Mouse (Mus musculus): ENCODE measurements around the gene Ticam1. TPM values are rescaled to one million over a fixed set of nuclear protein-coding genes. Genes with fewer than 3 reads are reported as not detected.

Ticam1 gene
- polyA plus RNA-seq, 1 experiment, result 96.6 TPM

DNA sequence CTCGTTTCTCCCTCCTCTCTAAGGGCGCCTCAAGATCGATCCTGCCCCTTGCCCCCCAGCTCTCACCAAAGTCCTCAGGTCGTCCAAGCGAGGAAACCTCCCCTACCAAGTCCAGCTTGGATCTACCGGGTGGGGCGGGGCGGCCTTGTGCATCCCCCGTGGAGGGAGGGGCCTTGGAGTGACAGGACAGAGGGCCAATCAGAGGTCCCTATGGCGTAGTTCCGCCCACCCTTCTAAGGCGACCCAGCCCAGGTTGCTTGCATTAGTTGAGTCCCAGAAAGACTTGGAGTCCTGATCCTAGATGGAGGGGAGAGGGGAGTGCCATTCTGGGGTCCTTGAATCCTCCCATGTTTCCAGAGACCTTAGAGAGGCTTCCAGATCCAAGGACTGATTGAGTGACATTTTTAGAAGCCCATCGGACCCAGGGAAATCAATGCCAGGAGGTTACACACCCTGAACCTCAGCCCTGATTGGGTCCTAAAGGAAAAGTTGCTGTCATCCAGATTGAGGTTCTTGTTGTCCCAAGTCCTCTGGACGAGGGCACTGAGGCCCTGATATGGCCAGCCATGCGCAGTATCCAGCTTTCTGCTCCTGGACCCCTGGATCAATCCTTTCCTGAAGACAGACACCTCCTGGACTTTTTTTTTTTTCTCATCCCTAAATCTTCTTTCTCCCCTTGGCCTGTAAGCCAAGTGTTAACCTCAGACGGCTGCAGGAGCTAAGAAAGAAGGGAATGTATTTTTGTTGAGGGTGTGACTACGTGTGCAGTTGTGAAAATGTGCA, 14.0 kb upstream of the Ticam1 start:
- TF ChIP-seq CTCF (IDR thresholded peaks at IDR 0.05; ENCODE audit: extremely low read depth, insufficient read length, insufficient replicate concordance, low read depth, low read length), result no peak
- TF ChIP-seq POLR2A (IDR thresholded peaks at IDR 0.05; ENCODE audit: low read depth, low read length), result peak; percentile 66; the same call in 1 of the 2 replicates
- H3K4me1 ChIP-seq (ENCODE audit: control insufficient read depth, insufficient read depth, insufficient read length, low read length), result peaks cover 9% of the 10 kb centered on the region; the same call in 1 of the 2 replicates
- peaks cover 15% of the 10 kb centered on the region for H3K36me3 ChIP-seq (ENCODE audit: control insufficient read depth, insufficient read depth, low read length)
- no peaks in the 10 kb centered on the region for H3K27me3 ChIP-seq (ENCODE audit: control insufficient read depth, insufficient read depth, low read length)
- peak overlapping the region; percentile 80 for H3K4me3 ChIP-seq (ENCODE audit: low read depth, low read length)
- peak overlapping the region; percentile 97 for H3K27ac ChIP-seq (ENCODE audit: insufficient read depth, low read depth, low read length)
- 3% methylated on average over 17 of the region's 17 CpGs for WGBS

DNA sequence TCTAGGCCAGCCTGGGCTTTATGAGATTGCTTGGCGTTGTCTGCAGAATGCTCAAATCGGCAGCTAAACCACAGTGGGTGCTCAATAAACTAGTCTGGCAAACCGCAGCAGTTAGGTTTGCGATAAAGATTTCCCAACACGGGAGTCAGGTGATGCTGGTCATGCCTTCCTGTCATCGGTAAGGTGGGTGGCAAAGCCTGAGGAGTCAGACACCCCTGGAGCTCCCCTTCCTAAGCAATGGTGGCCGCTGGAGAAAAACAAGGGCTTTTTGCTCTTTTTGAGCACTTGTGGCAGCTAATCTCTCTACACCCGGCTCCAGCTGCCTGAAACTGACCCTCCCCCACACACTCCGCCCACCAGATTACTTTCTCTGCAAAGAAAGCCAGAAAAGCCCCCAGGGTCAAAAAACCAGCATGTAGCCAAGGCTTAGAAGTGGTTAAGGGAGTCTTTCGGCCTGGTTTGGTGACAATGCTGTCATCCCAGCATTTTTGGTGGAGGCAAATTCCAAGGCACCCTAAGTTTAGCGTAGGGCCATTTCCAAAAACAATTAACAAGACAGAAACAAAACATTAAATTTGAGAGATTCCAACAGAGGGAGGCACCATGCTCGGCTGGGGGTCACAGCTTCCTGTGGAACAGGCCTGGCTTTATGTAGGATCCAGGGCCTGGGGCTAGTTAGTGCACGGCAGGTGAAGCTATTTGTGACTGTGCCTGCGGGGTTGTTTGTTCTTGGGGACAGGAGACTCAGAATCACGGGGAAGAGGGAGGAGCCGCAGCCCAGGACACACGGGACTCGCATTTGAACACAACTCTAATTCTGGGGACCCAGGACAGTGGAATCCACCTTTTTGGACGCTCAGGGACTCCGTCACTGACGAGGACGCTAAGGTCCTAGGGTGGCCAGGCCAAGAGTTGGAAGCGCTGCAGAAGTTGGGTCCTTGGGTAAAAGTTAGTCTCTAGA, 13.1 kb upstream of the Ticam1 start:
- no peak; the same call in 1 of the 2 replicates for TF ChIP-seq POLR2A (IDR thresholded peaks at IDR 0.05; ENCODE audit: low read depth, low read length)
- no peak for TF ChIP-seq CTCF (IDR thresholded peaks at IDR 0.05; ENCODE audit: extremely low read depth, insufficient read length, insufficient replicate concordance, low read depth, low read length)
- Histone ChIP-seq H3K4me1 (ENCODE audit: control insufficient read depth, insufficient read depth, insufficient read length, low read length) (peaks cover 9% of the 10 kb centered on the region; the same call in 1 of the 2 replicates), H3K36me3 (ENCODE audit: control insufficient read depth, insufficient read depth, low read length) (peaks cover 24% of the 10 kb centered on the region), H3K27me3 (ENCODE audit: control insufficient read depth, insufficient read depth, low read length) (no peaks in the 10 kb centered on the region), H3K27ac (ENCODE audit: insufficient read depth, low read depth, low read length) (peak overlapping the region; percentile 97), H3K4me3 (ENCODE audit: low read depth, low read length) (peak overlapping the region; percentile 80)
- WGBS, result 4% methylated on average over 23 of the region's 23 CpGs

DNA sequence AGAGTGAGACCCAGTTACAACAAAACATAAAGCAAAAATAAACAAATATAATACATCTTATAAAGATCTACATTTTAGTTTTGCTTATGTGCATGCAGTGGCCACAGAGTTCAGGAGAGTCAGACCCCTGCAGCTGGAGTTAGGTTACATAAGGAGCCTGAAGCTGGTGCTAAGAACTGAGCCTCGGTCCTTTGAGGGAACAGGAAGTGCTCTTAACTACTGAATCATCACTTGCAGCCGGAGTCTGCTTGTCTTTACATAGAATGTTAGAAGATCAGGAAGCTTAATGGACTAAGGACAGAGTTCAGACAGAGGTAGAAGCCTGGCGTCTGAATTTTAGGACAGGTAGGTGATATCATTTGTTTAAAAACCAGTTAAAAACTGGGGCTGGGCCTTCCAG, 12.3 kb upstream of the Ticam1 start:
- H3K36me3 ChIP-seq (ENCODE audit: control insufficient read depth, insufficient read depth, low read length), result peaks cover 32% of the 10 kb centered on the region
- no peaks in the 10 kb centered on the region for H3K27me3 ChIP-seq (ENCODE audit: control insufficient read depth, insufficient read depth, low read length)
- H3K4me3 ChIP-seq (ENCODE audit: low read depth, low read length), result peak overlapping the region; percentile 80; the same call in 1 of the 2 replicates
- peaks cover 9% of the 10 kb centered on the region; the same call in 1 of the 2 replicates for H3K4me1 ChIP-seq (ENCODE audit: control insufficient read depth, insufficient read depth, insufficient read length, low read length)
- peak overlapping the region; percentile 97 for H3K27ac ChIP-seq (ENCODE audit: insufficient read depth, low read depth, low read length)
- WGBS, result 12% methylated on average over 3 of the region's 3 CpGs
- TF ChIP-seq POLR2A (IDR thresholded peaks at IDR 0.05; ENCODE audit: low read depth, low read length) (no peak), CTCF (IDR thresholded peaks at IDR 0.05; ENCODE audit: extremely low read depth, insufficient read length, insufficient replicate concordance, low read depth, low read length) (no peak)

DNA sequence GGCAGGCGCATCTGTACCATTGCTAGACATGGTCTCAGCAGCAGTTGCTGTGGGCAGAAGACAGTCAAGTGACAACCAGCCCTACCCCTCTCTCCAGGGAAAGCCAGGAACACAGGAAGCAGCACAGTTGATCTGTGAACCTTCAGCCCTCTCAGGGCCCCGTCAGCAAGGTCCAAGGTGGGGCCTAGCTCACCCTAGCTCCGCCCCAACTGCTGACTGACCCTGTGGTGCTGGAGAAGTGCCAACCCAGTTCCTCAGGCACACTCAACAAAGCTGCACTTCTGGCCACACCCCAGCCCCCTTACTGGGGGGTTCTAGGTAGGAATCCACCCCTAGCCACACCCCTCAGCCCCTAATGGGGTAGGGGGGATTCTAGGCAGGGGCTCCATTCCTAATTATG, 11.2 kb upstream of the Ticam1 start:
- TF ChIP-seq POLR2A (IDR thresholded peaks at IDR 0.05; ENCODE audit: low read depth, low read length) (peak; percentile 89), CTCF (IDR thresholded peaks at IDR 0.05; ENCODE audit: extremely low read depth, insufficient read length, insufficient replicate concordance, low read depth, low read length) (no peak)
- Histone ChIP-seq H3K27ac (ENCODE audit: insufficient read depth, low read depth, low read length) (peak overlapping the region; percentile 97), H3K27me3 (ENCODE audit: control insufficient read depth, insufficient read depth, low read length) (no peaks in the 10 kb centered on the region), H3K4me3 (ENCODE audit: low read depth, low read length) (peak overlapping the region; percentile 82), H3K36me3 (ENCODE audit: control insufficient read depth, insufficient read depth, low read length) (peaks cover 40% of the 10 kb centered on the region), H3K4me1 (ENCODE audit: control insufficient read depth, insufficient read depth, insufficient read length, low read length) (peaks cover 10% of the 10 kb centered on the region; the same call in 1 of the 2 replicates)
- 28% methylated on average over 3 of the region's 3 CpGs for WGBS

DNA sequence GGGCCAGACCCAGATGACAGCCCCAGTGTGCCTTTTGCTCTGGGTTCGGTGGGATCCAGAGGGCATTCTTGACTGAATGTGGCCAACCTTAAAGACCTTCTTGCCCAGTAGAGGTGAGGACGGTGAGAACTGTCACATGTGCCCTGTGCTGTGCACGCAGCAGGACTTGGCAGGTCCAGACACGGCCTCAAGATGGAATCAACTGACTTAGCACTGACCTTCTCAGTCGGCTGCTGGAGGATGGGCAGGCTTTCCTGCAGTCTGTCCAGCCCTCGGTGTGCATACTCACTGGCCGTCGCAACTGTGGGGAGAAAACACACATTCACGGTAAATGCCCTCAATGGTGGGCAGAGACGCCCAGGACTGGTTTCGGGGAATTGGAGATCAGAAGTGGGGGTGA, 9.4 kb upstream of the Ticam1 start:
- no peak for TF ChIP-seq POLR2A (IDR thresholded peaks at IDR 0.05; ENCODE audit: low read depth, low read length)
- no peak for TF ChIP-seq CTCF (IDR thresholded peaks at IDR 0.05; ENCODE audit: extremely low read depth, insufficient read length, insufficient replicate concordance, low read depth, low read length)
- Histone ChIP-seq H3K4me3 (ENCODE audit: low read depth, low read length) (peak overlapping the region; percentile 82; the same call in 1 of the 2 replicates), H3K27me3 (ENCODE audit: control insufficient read depth, insufficient read depth, low read length) (no peaks in the 10 kb centered on the region), H3K4me1 (ENCODE audit: control insufficient read depth, insufficient read depth, insufficient read length, low read length) (peaks cover 12% of the 10 kb centered on the region), H3K27ac (ENCODE audit: insufficient read depth, low read depth, low read length) (no peak overlapping the region), H3K36me3 (ENCODE audit: control insufficient read depth, insufficient read depth, low read length) (peaks cover 52% of the 10 kb centered on the region)
- WGBS, result 92% methylated on average over 11 of the region's 11 CpGs

DNA sequence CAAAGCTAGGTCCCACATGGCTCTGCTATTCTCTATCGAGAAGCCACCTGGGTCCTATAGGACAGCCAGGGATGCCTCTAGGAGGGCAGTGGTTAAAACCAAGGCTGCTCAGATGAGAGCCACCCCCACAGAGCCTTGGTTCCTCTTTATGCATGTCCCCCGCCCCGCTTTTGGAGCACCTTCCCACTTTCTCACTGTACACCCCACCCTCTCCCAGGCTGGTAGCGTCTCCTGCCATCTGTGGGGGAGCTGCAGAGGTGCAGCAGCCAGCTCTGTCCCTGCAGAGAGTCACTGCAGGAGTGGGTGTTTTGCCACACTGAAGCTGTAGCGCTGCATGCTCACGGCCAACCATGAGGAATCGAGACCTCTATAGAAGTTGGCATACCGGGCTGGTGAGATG, 6.7 kb upstream of the Ticam1 start:
- TF ChIP-seq POLR2A (IDR thresholded peaks at IDR 0.05; ENCODE audit: low read depth, low read length) (no peak), CTCF (IDR thresholded peaks at IDR 0.05; ENCODE audit: extremely low read depth, insufficient read length, insufficient replicate concordance, low read depth, low read length) (no peak)
- H3K4me3 ChIP-seq (ENCODE audit: low read depth, low read length), result no peak overlapping the region
- no peak overlapping the region for H3K27ac ChIP-seq (ENCODE audit: insufficient read depth, low read depth, low read length)
- H3K36me3 ChIP-seq (ENCODE audit: control insufficient read depth, insufficient read depth, low read length), result peaks cover 71% of the 10 kb centered on the region
- 91% methylated on average over 8 of the region's 8 CpGs for WGBS
- no peaks in the 10 kb centered on the region for H3K27me3 ChIP-seq (ENCODE audit: control insufficient read depth, insufficient read depth, low read length)
- peaks cover 20% of the 10 kb centered on the region for H3K4me1 ChIP-seq (ENCODE audit: control insufficient read depth, insufficient read depth, insufficient read length, low read length)

All from small intestine, adult 2 months (tissue).